30 mouse cellular contexts compared by ENCODE assay signal in the genomic region with DNA sequence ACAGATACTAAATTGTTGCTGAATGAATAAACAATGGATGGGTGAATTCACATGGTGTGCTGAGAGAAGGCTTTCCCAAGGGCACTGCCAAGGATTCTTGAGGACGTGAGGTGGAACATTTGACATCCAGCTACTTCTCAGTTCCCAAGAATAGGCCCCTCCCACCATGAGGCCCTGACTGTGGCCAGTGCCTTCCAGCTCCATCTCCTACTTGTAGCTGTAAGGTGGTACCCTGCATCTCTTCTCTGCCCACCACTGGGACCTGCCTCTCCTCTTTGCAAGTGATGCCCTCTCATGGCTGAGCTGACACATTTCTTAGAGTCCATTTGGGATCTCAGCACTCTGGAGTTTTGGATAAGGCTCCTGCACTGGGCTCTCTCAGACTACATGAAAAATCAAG. TPM values are rescaled to one million over a fixed set of nuclear protein-coding genes. Genes with fewer than 3 reads are reported as not detected.
"Had no signal": no experiment of that assay in that cellular context is flagged by ENCODE, and none has a peak within 500 bp of the region (broad histone marks: within the 10 kb centered on the region; RNA-seq: fewer than 3 reads in every experiment).

No protein-coding gene starts in this region.

- ATAC-seq: liver, embryonic 12.5 days; midbrain, embryonic 13.5 days; midbrain, embryonic 16.5 days had no signal

- DNase-seq: kidney, adult 8-10 months; kidney, postnatal 25 days; liver; lung, adult 18-20 months; lung, postnatal 10 days; lung, postnatal 36 days; retina, postnatal 1 day; thymus, postnatal 25 days had no signal

- H3K36me3 ChIP-seq: limb, embryonic 10.5 days; limb, embryonic 13.5 days; liver, embryonic 12.5 days; liver, embryonic 15.5 days; lung, embryonic 15.5 days; midbrain, embryonic 10.5 days; midbrain, embryonic 13.5 days; neural tube, embryonic 13.5 days had no signal

- H3K4me2 ChIP-seq: limb, embryonic 13.5 days; liver, embryonic 12.5 days; liver, embryonic 15.5 days; lung, embryonic 15.5 days; midbrain, embryonic 13.5 days; neural tube, embryonic 13.5 days had no signal

- H3K4me3 ChIP-seq: layer of hippocampus, adult 2 months; limb, embryonic 10.5 days; limb, embryonic 13.5 days; liver, embryonic 12.5 days; liver, embryonic 15.5 days; lung, embryonic 15.5 days; megakaryocyte, embryonic 14.5 days; midbrain, embryonic 10.5 days; midbrain, embryonic 13.5 days; myocyte; neural tube, embryonic 13.5 days had no signal

- H3K27ac ChIP-seq: layer of hippocampus, adult 2 months; limb, embryonic 13.5 days; liver, embryonic 12.5 days; liver, embryonic 15.5 days; midbrain, embryonic 10.5 days; midbrain, embryonic 13.5 days; neural tube, embryonic 13.5 days had no signal

- H3K9me3 ChIP-seq: limb, embryonic 10.5 days; limb, embryonic 13.5 days; liver, embryonic 12.5 days; liver, embryonic 15.5 days; lung, embryonic 15.5 days; midbrain, embryonic 10.5 days; midbrain, embryonic 13.5 days; neural tube, embryonic 13.5 days had no signal

- H3K4me1 ChIP-seq: liver, embryonic 12.5 days; liver, embryonic 15.5 days; megakaryocyte, embryonic 14.5 days had no signal

- H3K9ac ChIP-seq: limb, embryonic 13.5 days; liver, embryonic 12.5 days; liver, embryonic 15.5 days; lung, embryonic 15.5 days; midbrain, embryonic 13.5 days; neural tube, embryonic 13.5 days had no signal

- H3K27me3 ChIP-seq: limb, embryonic 13.5 days; liver, embryonic 12.5 days; liver, embryonic 15.5 days; lung, embryonic 15.5 days; megakaryocyte, embryonic 14.5 days; midbrain, embryonic 13.5 days; neural tube, embryonic 13.5 days had no signal

RNA-seq across cellular contexts. Expression of a gene that starts 56.3 kb away (rescaled TPM):
- total RNA-seq: layer of hippocampus, adult 2 months; layer of hippocampus, postnatal 10 days; left cerebral cortex, adult 18-20 months; left cerebral cortex, postnatal 25 days; monocyte, adult 5-6 weeks; neutrophil, adult 5-6 weeks had no signal
- polyA plus RNA-seq: kidney, postnatal 0 days; large intestine, adult 2 months; limb, embryonic 10.5 days; limb, embryonic 13.5 days; liver, embryonic 12.5 days; liver, embryonic 15.5 days; lung, embryonic 15.5 days; midbrain, embryonic 10.5 days; midbrain, embryonic 13.5 days; midbrain, embryonic 16.5 days; myocyte; neural tube, embryonic 13.5 days; small intestine, adult 2 months; spleen, adult 2 months; thymus, postnatal 0 days had no signal
